In the genomic region with DNA sequence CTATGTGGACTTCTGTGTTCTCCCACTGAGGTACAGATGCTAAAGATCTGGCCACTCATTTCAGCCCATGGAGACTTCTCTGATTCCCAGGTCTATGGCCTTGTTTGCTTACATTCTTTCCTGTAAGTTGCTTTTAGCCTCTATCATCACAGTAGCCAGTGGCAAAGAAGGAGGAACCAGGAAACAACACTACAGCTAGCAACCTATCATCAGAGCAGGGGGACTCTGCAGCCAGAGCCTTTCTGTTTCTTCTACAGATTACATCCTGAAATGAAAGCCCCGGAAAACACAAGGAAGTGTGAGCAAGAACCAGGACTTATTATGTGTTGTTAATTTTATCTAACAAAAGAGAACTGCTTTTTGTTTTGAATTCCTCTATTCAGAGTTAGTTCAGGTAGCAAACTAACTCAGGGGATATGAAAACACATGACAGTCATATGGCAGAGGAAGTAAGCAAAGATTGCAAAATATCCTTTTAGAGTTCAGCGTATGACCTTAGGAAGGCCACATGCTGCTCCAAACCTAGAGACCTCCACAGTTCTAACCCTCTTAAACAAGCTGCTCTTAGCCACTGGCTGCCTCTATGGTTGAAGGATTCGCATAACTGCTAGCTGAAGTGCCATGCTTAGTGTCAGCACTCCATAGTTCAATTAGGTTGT, we compare ENCODE assay signal across 16 mouse cellular contexts. TPM values are rescaled to one million over a fixed set of nuclear protein-coding genes. Genes with fewer than 3 reads are reported as not detected.
DNase-seq lines count a peak whose midpoint lies in the region; ATAC-seq and TF ChIP-seq lines count a peak whose summit lies in the region.
"Had no signal": no experiment of that assay in that cellular context is flagged by ENCODE, and none has a peak within 500 bp of the region (broad histone marks: within the 10 kb centered on the region; RNA-seq: fewer than 3 reads in every experiment).

No protein-coding gene starts in this region.

- TF ChIP-seq CTCF in kidney, postnatal 0 days (IDR thresholded peaks at IDR 0.05; ENCODE audit: low read depth), result no peak
- no peak for TF ChIP-seq CTCF in bone marrow, adult 2 months (IDR thresholded peaks at IDR 0.05; ENCODE audit: control insufficient read depth, insufficient read depth, low read length)

- WGBS in kidney, postnatal 0 days, result 55% methylated on average over 3 of the region's 3 CpGs
- WGBS in bone marrow, adult 2 months, result 27% methylated on average over 3 of the region's 3 CpGs

- H3K9ac ChIP-seq in kidney, postnatal 0 days (ENCODE audit: low read depth, low read length), result no peak overlapping the region
- H3K9ac ChIP-seq: midbrain, embryonic 15.5 days; neural tube, embryonic 15.5 days had no signal

- no peak overlapping the region for H3K4me3 ChIP-seq in kidney, postnatal 0 days (replicated peaks; ENCODE audit: low read depth, low read length)
- no peak overlapping the region for H3K4me3 ChIP-seq in bone marrow, adult 2 months (replicated peaks; ENCODE audit: control insufficient read depth, low read depth, low read length)
- H3K4me3 ChIP-seq: midbrain, embryonic 15.5 days; neural tube, embryonic 15.5 days had no signal

- no peaks in the 10 kb centered on the region for H3K9me3 ChIP-seq in kidney, postnatal 0 days (replicated peaks; ENCODE audit: low read length)
- H3K9me3 ChIP-seq: midbrain, embryonic 15.5 days; neural tube, embryonic 15.5 days had no signal

- no peaks in the 10 kb centered on the region for H3K36me3 ChIP-seq in kidney, postnatal 0 days (ENCODE audit: insufficient read depth, low read length)
- H3K36me3 ChIP-seq: midbrain, embryonic 15.5 days; neural tube, embryonic 15.5 days had no signal

- peak overlapping the region; percentile 62 for H3K27ac ChIP-seq in kidney, postnatal 0 days
- H3K27ac ChIP-seq in bone marrow, adult 2 months (ENCODE audit: control insufficient read depth, insufficient read depth, low read depth, low read length, poor library complexity), result peak overlapping the region; percentile 76; the same call in 1 of the 2 replicates
- H3K27ac ChIP-seq: midbrain, embryonic 15.5 days; neural tube, embryonic 15.5 days had no signal

- no peak for ATAC-seq in kidney, postnatal 0 days (replicated peaks; ENCODE audit: low FRiP score, low read depth)
- peak; percentile 44 to 57 for ATAC-seq in hematopoietic stem cell, adult 5-6 weeks (replicated peaks in 1 of 2; ENCODE audit: insufficient read depth in 1 of 2, low FRiP score in 2 of 2, low TSS enrichment in 1 of 2, low read depth in 1 of 2, poor library complexity in 2 of 2, severe bottlenecking in 2 of 2)
- peak; percentile 79 for ATAC-seq in megakaryocyte progenitor cell, adult 5-6 weeks (replicated peaks; ENCODE audit: poor library complexity)
- ATAC-seq: midbrain, embryonic 15.5 days had no signal

- TF ChIP-seq POLR2A in bone marrow, adult 2 months (IDR thresholded peaks at IDR 0.05; ENCODE audit: borderline replicate concordance, control insufficient read depth, low read depth, low read length), result no peak

- no peak overlapping the region for H3K4me2 ChIP-seq in kidney, postnatal 0 days (ENCODE audit: low read length)
- H3K4me2 ChIP-seq: midbrain, embryonic 15.5 days; neural tube, embryonic 15.5 days had no signal

- peaks cover 7% of the 10 kb centered on the region for H3K4me1 ChIP-seq in kidney, postnatal 0 days (replicated peaks; ENCODE audit: insufficient read depth, low read length)
- H3K4me1 ChIP-seq in bone marrow, adult 2 months (ENCODE audit: control insufficient read depth, insufficient read depth, low read length), result peaks cover 1% of the 10 kb centered on the region; the same call in 1 of the 2 replicates
- H3K4me1 ChIP-seq: midbrain, embryonic 15.5 days; neural tube, embryonic 15.5 days had no signal

- DNase-seq in kidney, postnatal 0 days (ENCODE audit: low spot score), result peak; percentile 59
- no peak for DNase-seq in kidney, adult 18-20 months
- DNase-seq in frontal cortex, postnatal 14 days (ENCODE audit: low spot score in 2 of 2), result no peak
- DNase-seq in ovary, postnatal 14 days (ENCODE audit: low spot score), result no peak
- DNase-seq: adrenal gland, postnatal 25 days; cerebellum, adult 18-20 months; gastrocnemius, postnatal 10 days; heart, postnatal 36 days; kidney, postnatal 36 days; lung, adult 18-20 months had no signal

- no peaks in the 10 kb centered on the region for H3K27me3 ChIP-seq in kidney, postnatal 0 days (ENCODE audit: insufficient read depth, low read length)
- H3K27me3 ChIP-seq: midbrain, embryonic 15.5 days; neural tube, embryonic 15.5 days had no signal

RNA-seq across cellular contexts. Expression of a gene that starts 21.5 kb away (rescaled TPM):
- not detected in 2 replicates for polyA plus RNA-seq in kidney, postnatal 0 days (2015; fragmentation: Nextera tagmentation; extraction: Ambion mirVana)
- polyA plus RNA-seq in bone marrow, adult 2 months (2011; ENCODE audit: insufficient read depth, insufficient read length, low replicate concordance, missing spikeins), result not detected in 2 replicates
- total RNA-seq in hematopoietic stem cell, adult 5-6 weeks (2017), result not detected in 2 replicates
- not detected in 2 replicates for total RNA-seq in megakaryocyte progenitor cell, adult 5-6 weeks (2015)
- not detected in 2 replicates for total RNA-seq in megakaryocyte progenitor cell, adult 5-6 weeks (2017)
- total RNA-seq: adrenal gland, postnatal 25 days; gastrocnemius, postnatal 10 days; heart, postnatal 36 days; left cerebral cortex, postnatal 10 days had no signal
- polyA plus RNA-seq: midbrain, embryonic 15.5 days; neural tube, embryonic 15.5 days had no signal

RNA-seq across cellular contexts. Expression of a gene that starts 57.7 kb away (rescaled TPM):
- 119 and 139 TPM in 2 replicates for polyA plus RNA-seq in kidney, postnatal 0 days (2015; fragmentation: Nextera tagmentation; extraction: Ambion mirVana)
- 36.5 and 41.1 TPM in 2 replicates for polyA plus RNA-seq in bone marrow, adult 2 months (2011; ENCODE audit: insufficient read depth, insufficient read length, low replicate concordance, missing spikeins)
- 10.5 and 36.8 TPM in 2 replicates for total RNA-seq in hematopoietic stem cell, adult 5-6 weeks (2017)
- 26.6 and 38.3 TPM in 2 replicates for total RNA-seq in megakaryocyte progenitor cell, adult 5-6 weeks (2015)
- total RNA-seq in megakaryocyte progenitor cell, adult 5-6 weeks (2017), result 25.5 and 38.6 TPM in 2 replicates
